Mouse (Mus musculus): Measurements from ENCODE around the gene Tbc1d17. TPM values are rescaled to one million over a fixed set of nuclear protein-coding genes. Genes with fewer than 3 reads are reported as not detected.
"Not testable (repeated sequence)": the region's sequence is repeated elsewhere in the genome, so short reads cannot be mapped to it uniquely, and the experiment has no call there.

Gene Tbc1d17
- polyA plus RNA-seq, 1 experiment from 2014 or later = 122 TPM

DNA sequence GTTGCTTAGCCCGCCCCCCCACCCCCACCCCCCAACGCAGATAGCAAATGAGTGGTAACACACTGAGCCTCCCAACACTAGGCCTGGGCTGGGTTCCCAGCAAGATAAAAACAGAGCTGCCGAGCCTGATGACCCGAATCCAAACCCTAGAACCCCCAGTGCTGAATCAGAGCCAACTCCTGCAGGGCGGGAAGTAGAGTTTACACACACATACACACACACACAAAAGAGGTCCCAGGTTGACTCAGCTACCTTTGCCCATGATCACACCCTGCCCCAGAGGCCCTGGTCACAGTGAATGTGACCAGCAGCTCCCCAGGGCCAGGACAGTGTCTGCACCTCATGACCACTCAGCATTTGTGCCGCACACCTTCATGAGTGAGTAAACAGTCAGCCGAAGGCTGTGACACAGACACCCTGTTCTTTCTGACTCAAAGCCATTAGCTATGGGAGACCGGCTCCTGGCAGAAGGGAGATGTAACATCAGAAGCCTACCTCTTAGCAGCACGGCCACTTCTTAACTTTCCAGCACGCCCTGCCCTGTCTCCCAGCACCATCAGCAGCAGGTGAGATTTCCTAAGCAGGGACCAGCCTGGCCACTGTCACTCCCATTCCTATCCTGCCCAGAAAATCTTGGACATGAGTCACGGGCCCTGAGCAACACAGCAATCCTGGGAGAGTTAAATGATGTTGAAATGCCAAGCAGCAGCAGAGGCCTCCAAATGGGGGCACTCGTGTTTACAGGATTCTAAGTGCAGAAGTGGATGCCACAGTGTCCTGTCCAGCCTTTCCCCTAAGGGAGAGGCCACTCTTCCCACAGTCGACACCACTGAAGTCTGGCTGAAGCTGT lies 39.6 kb upstream of the Tbc1d17 start:
- WGBS = 89% methylated on average over 13 of the region's 13 CpGs
- no peak overlapping the region for H3K4me3 ChIP-seq
- no peak for ATAC-seq (replicated peaks)
- H3K36me3 ChIP-seq (replicated peaks) = peaks cover 18% of the 10 kb centered on the region; the same call in 1 of the 2 replicates
- H3K27ac ChIP-seq = no peak overlapping the region
- no peaks in the 10 kb centered on the region for H3K9me3 ChIP-seq
- H3K27me3 ChIP-seq (replicated peaks) = no peaks in the 10 kb centered on the region
- no peak overlapping the region for H3K9ac ChIP-seq
- peaks cover 39% of the 10 kb centered on the region for H3K4me1 ChIP-seq
- no peak overlapping the region for H3K4me2 ChIP-seq

DNA sequence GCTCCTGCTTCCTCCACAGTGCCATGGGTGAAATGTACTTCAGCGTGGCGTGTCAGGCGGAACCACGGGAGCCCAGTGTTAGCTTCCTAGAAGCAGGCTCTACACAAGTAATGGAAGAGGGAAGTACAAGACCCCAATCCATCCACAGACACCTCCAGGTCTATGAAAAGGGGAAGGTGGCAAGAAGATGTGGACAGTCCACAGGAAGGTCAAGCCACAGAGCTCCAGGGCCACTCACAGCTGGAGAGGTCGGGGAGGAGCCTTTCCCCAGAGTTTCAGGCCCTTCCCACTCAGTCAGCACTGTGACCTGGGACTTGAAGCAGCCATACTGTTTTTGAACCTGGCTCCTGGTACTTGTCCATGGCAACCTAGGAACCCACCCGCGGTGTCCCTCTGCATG lies 38.1 kb upstream of the Tbc1d17 start:
- Histone ChIP-seq H3K9me3 (no peaks in the 10 kb centered on the region), H3K27me3 (replicated peaks) (no peaks in the 10 kb centered on the region), H3K4me2 (no peak overlapping the region), H3K27ac (no peak overlapping the region), H3K9ac (no peak overlapping the region), H3K4me3 (no peak overlapping the region), H3K4me1 (peaks cover 33% of the 10 kb centered on the region), H3K36me3 (replicated peaks) (peaks cover 31% of the 10 kb centered on the region)
- ATAC-seq (replicated peaks) = no peak
- 90% methylated on average over 7 of the region's 7 CpGs for WGBS

- H3K27me3 ChIP-seq (replicated peaks) = no peaks in the 10 kb centered on the region
- no peak overlapping the region for H3K4me2 ChIP-seq
- WGBS = 94% methylated on average over 5 of the region's 5 CpGs
- H3K4me3 ChIP-seq = no peak overlapping the region
- peaks cover 15% of the 10 kb centered on the region for H3K4me1 ChIP-seq
- no peaks in the 10 kb centered on the region for H3K9me3 ChIP-seq
- peaks cover 53% of the 10 kb centered on the region for H3K36me3 ChIP-seq (replicated peaks)
- ATAC-seq (replicated peaks) = no peak
- H3K9ac ChIP-seq = no peak overlapping the region
- H3K27ac ChIP-seq = no peak overlapping the region
Measured at GRCm38 (mm10) chr7:44884637-44885036, 35.8 kb upstream of the Tbc1d17 start.

DNA sequence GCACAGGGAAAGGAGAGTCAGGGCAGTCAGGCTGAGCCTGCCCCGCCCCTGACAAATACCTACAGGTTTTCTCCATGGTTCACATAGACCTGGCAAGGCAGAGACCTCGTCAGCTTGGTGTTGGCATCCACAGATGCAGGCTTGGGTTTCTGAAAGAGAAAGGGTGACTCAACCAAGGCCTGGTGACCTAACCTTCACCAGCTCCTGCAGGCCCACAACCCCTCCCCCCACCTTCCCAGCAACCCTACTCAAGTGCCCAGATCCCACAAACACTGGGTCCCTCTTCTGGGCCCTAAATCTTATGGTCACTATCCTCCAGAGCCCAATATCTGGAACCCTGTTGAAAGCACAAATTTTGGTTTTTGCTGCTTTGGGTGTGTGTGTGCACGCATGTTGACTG lies 34.2 kb upstream of the Tbc1d17 start:
- Histone ChIP-seq H3K9ac (no peak overlapping the region), H3K27ac (no peak overlapping the region), H3K4me1 (no peaks in the 10 kb centered on the region), H3K27me3 (replicated peaks) (no peaks in the 10 kb centered on the region), H3K4me2 (no peak overlapping the region), H3K4me3 (no peak overlapping the region), H3K36me3 (replicated peaks) (peaks cover 63% of the 10 kb centered on the region), H3K9me3 (no peaks in the 10 kb centered on the region)
- WGBS = 95% methylated on average over 3 of the region's 3 CpGs
- ATAC-seq (replicated peaks) = no peak

DNA sequence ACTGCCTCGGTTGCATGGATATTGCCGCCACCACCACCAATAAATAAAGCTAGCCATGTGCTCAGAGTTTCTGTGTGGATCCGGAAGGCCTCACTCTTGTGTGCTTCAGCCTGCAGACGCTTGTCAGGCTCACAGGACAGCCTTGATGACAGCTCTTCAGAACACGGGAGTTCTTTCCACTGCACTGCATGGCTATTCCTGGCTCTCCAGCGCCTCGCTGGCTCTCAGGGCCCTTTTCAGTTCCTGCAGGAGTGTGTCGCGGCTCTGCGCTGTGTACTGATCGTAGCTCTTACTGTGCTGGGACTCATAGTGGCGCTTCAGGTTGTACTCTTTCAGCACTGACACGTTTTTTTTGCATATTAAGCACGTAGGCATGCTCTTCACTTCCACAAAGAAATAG lies 29.0 kb upstream of the Tbc1d17 start:
- H3K27ac ChIP-seq = no peak overlapping the region
- no peaks in the 10 kb centered on the region for H3K27me3 ChIP-seq (replicated peaks)
- H3K36me3 ChIP-seq (replicated peaks) = peaks cover 60% of the 10 kb centered on the region
- no peak overlapping the region for H3K9ac ChIP-seq
- H3K4me2 ChIP-seq = no peak overlapping the region
- H3K9me3 ChIP-seq = no peaks in the 10 kb centered on the region
- ATAC-seq (replicated peaks) = no peak
- H3K4me3 ChIP-seq = no peak overlapping the region
- no peaks in the 10 kb centered on the region for H3K4me1 ChIP-seq
- WGBS = 88% methylated on average over 14 of the region's 14 CpGs

GRCm38 (mm10) chr7:44871774-44872173 lies 22.9 kb upstream of the Tbc1d17 start:
- H3K4me1 ChIP-seq = peaks cover 25% of the 10 kb centered on the region
- not testable (repeated sequence) for H3K27me3 ChIP-seq (replicated peaks); H3K9ac ChIP-seq; H3K27ac ChIP-seq; H3K4me2 ChIP-seq; H3K36me3 ChIP-seq (replicated peaks); ATAC-seq (replicated peaks); H3K4me3 ChIP-seq; H3K9me3 ChIP-seq
- WGBS = 94% methylated on average over 2 of the region's 2 CpGs

- H3K4me1 ChIP-seq = peaks cover 31% of the 10 kb centered on the region
- ATAC-seq (replicated peaks) = no peak
- H3K9ac ChIP-seq = no peak overlapping the region
- H3K27ac ChIP-seq = no peak overlapping the region
- H3K27me3 ChIP-seq (replicated peaks) = no peaks in the 10 kb centered on the region
- 19% methylated on average over 1 of the region's 1 CpGs for WGBS
- H3K4me3 ChIP-seq = no peak overlapping the region
- no peaks in the 10 kb centered on the region for H3K9me3 ChIP-seq
- H3K4me2 ChIP-seq = no peak overlapping the region
- peaks cover 1% of the 10 kb centered on the region; the same call in 1 of the 2 replicates for H3K36me3 ChIP-seq (replicated peaks)
Measured at GRCm38 (mm10) chr7:44871181-44871580, 22.3 kb upstream of the Tbc1d17 start.

- Histone ChIP-seq H3K9ac (peak overlapping the region; percentile 26), H3K27me3 (replicated peaks) (no peaks in the 10 kb centered on the region), H3K9me3 (no peaks in the 10 kb centered on the region), H3K36me3 (replicated peaks) (no peaks in the 10 kb centered on the region), H3K4me3 (peak overlapping the region; percentile 93; the same call in 1 of the 2 replicates), H3K27ac (peak overlapping the region; percentile 100), H3K4me2 (peak overlapping the region; percentile 82), H3K4me1 (peaks cover 36% of the 10 kb centered on the region)
- ATAC-seq (replicated peaks) = no peak
- WGBS = 87% methylated on average over 6 of the region's 6 CpGs
Measured at GRCm38 (mm10) chr7:44870614-44871013, 21.7 kb upstream of the Tbc1d17 start.

GRCm38 (mm10) chr7:44869697-44870528 lies 21.0 kb upstream of the Tbc1d17 start, which contains the start of gene Ptov1:
Gene Ptov1, minus strand, starts transcription at chr7:44869788.
- Histone ChIP-seq H3K9ac (peak within 1 kb of the TSS; percentile 99), H3K27ac (peak within 1 kb of the TSS; percentile 100), H3K27me3 (replicated peaks) (no peaks in the 10 kb centered on the region), H3K4me1 (peaks cover 43% of the 10 kb centered on the region), H3K4me2 (peak within 1 kb of the TSS; percentile 82), H3K36me3 (replicated peaks) (no peaks in the 10 kb centered on the region; the same call in 1 of the 2 replicates), H3K9me3 (no peaks in the 10 kb centered on the region), H3K4me3 (peak within 1 kb of the TSS; percentile 93)
- WGBS = 9% methylated on average over 29 of the region's 29 CpGs
- peak; percentile 96 for ATAC-seq (replicated peaks)

DNA sequence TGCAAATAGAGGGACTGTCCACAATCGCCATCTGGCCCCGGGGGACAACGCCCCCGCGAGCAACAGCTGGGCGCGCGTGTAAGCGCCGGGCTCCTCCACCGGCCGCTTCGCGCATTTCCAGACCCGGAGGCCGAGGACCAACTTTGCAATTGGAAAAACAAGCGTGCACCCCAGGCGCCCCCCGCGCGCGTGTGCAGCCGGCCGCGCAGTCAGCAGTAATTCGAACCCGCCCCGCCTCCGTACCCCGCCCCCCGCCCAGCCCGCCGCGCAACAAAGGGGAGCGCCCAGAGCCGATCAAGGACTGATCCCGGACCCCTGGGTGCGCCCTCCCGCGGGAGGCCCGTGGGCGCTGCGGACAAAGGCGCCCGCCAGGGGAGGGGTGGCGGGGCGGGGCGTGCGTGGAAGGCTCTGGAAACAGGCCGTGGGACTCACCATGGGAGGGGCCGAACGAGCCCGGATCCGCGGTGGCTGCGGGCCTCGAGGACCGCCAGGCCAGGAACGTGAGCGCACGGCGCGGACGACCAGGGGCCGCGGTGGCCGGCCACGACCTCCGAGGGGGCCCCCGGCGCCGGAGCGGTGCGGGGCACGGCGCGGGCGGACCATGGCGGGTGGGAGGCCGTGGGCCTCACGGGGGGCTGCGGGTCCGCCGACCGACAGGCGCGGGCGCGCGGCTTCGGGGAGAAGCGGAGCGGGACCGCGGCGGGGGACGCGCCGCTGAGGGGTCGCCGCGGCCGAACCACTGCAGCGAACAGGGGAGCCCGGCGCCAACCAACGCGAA lies 20.2 kb upstream of the Tbc1d17 start:
- Histone ChIP-seq H3K27ac (peak overlapping the region; percentile 100), H3K36me3 (replicated peaks) (peaks cover 5% of the 10 kb centered on the region), H3K27me3 (replicated peaks) (no peaks in the 10 kb centered on the region), H3K4me1 (peaks cover 44% of the 10 kb centered on the region), H3K4me2 (peak overlapping the region; percentile 82), H3K9me3 (no peaks in the 10 kb centered on the region), H3K9ac (peak overlapping the region; percentile 99), H3K4me3 (peak overlapping the region; percentile 93)
- ATAC-seq (replicated peaks) = peak; percentile 21
- under 1% methylated on average over 102 of the region's 108 CpGs for WGBS

GRCm38 (mm10) chr7:44868465-44868864 lies 19.6 kb upstream of the Tbc1d17 start:
- Histone ChIP-seq H3K9me3 (no peaks in the 10 kb centered on the region), H3K4me2 (peak overlapping the region; percentile 82), H3K9ac (peak overlapping the region; percentile 99), H3K27me3 (replicated peaks) (no peaks in the 10 kb centered on the region), H3K27ac (peak overlapping the region; percentile 100), H3K4me1 (peaks cover 44% of the 10 kb centered on the region), H3K36me3 (replicated peaks) (peaks cover 12% of the 10 kb centered on the region), H3K4me3 (peak overlapping the region; percentile 93)
- 4% methylated on average over 16 of the region's 16 CpGs for WGBS
- no peak for ATAC-seq (replicated peaks)

GRCm38 (mm10) chr7:44867802-44868201 lies 18.9 kb upstream of the Tbc1d17 start:
- WGBS = 40% methylated on average over 9 of the region's 9 CpGs
- H3K4me3 ChIP-seq = peak overlapping the region; percentile 93
- H3K9me3 ChIP-seq = no peaks in the 10 kb centered on the region
- peaks cover 44% of the 10 kb centered on the region for H3K4me1 ChIP-seq
- H3K9ac ChIP-seq = peak overlapping the region; percentile 99
- no peak for ATAC-seq (replicated peaks)
- H3K36me3 ChIP-seq (replicated peaks) = peaks cover 18% of the 10 kb centered on the region
- peak overlapping the region; percentile 82 for H3K4me2 ChIP-seq
- no peaks in the 10 kb centered on the region for H3K27me3 ChIP-seq (replicated peaks)
- peak overlapping the region; percentile 100 for H3K27ac ChIP-seq
